Mouse (Mus musculus) hindbrain, postnatal 0 days (tissue): ENCODE measurements around the gene Gm9507. TPM values are rescaled to one million over a fixed set of nuclear protein-coding genes. Genes with fewer than 3 reads are reported as not detected.

Source experiments
- ATAC-seq: fragments of 200-750 bp; cut with Nextera tagmentation; 2 replicates; pipeline ENCODE4 v1.8.0; 2017; ENCODE audit warnings: mild to moderate bottlenecking, moderate TSS enrichment, moderate library complexity
- DNase-seq: peaks from one replicate; pipeline ENCODE4 v3.0.0-alpha.2; 2015; ENCODE audit warnings: low spot score
- H3K27ac ChIP-seq: fragments of 300-500 bp; sonication (generic); 2 replicates; pipeline ENCODE4 v1.5.1; 2014; ENCODE audit warnings: mild to moderate bottlenecking
- H3K27me3 ChIP-seq: fragments of 300-500 bp; sonication (generic); 2 replicates; pipeline ENCODE4 v1.6.1; 2014; ENCODE audit warnings: low read length, mixed read lengths; ENCODE audit not compliant: insufficient read depth
- H3K36me3 ChIP-seq: fragments of 300-500 bp; sonication (generic); 2 replicates; pipeline ENCODE4 v1.6.1; 2014; ENCODE audit warnings: low read length, mixed read lengths; ENCODE audit not compliant: insufficient read depth
- H3K4me1 ChIP-seq: fragments of 300-500 bp; sonication (generic); 2 replicates; pipeline ENCODE4 v1.6.1; 2014; ENCODE audit warnings: antibody characterized with exemption, low read length, mixed read lengths; ENCODE audit not compliant: insufficient read depth
- H3K4me2 ChIP-seq: fragments of 300-500 bp; sonication (generic); 2 replicates; pipeline ENCODE4 v1.6.1; 2014; ENCODE audit warnings: low read depth, mild to moderate bottlenecking, low read length, moderate library complexity, mixed read lengths
- H3K4me3 ChIP-seq: fragments of 300-500 bp; sonication (generic); 2 replicates; pipeline ENCODE4 v1.5.1; 2014; ENCODE audit warnings: low read length
- H3K9ac ChIP-seq: fragments of 300-500 bp; sonication (generic); replicated peaks from 2 replicates; pipeline ENCODE4 v1.6.1; 2014; ENCODE audit warnings: mild to moderate bottlenecking, low read length, moderate library complexity, mixed read lengths
- H3K9me3 ChIP-seq: fragments of 300-500 bp; sonication (generic); 2 replicates; pipeline ENCODE4 v1.6.1; 2016; ENCODE audit warnings: low read length, mixed read lengths
- CTCF ChIP-seq: IDR thresholded peaks from 2 replicates; pipeline ENCODE4 v1.5.1; 2016; ENCODE audit warnings: antibody characterized with exemption, control low read depth, low read depth
- WGBS: fragments of 180-500 bp; shearing (Covaris S2); extraction: QIAGEN DNeasy Blood & Tissue Kit; methylation state at CpG from one replicate; pipeline ENCODE4 v1.1.7; 2014; 5-methylcytosine and 5-hydroxymethylcytosine counted together
- polyA plus RNA-seq: library from polyadenylated mRNA; unstranded; fragments of >200 nt; fragmentation: Nextera tagmentation; extraction: Ambion mirVana; gene quantifications from 2 replicates; pipeline ENCODE4 v1.2.1, GENCODE M21; 2015
- total RNA-seq: library from RNA; depleted of rRNA; stranded (reverse); fragments of >200 nt; gene quantifications from 2 replicates; pipeline ENCODE4 v1.2.3, GENCODE M21; 2014; rRNA removed

Gene Gm9507
- total RNA-seq (not detected in 2 replicates), polyA plus RNA-seq (not detected in 2 replicates)

DNA sequence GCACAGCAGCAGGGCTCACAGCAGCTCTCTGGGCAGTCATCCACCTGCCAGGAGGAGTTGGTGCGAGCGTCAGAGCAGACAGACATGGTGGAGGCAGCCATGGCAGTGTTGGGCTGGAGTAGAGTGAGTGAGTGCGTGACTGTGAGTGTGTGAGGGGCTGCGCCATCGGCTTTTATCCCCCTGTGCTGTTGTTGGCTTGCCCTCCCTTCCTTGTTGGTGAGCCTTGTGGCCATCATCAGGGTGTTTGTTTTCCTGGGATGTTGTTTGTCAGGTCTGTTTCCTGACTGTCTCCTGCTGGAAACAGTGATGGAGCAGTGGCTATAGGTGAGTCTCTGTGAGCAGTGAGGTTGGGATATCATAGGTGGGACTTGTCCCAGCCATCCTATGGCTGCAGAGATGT lies at the start of gene Gm9507:
Gene Gm9507, minus strand, starts transcription at position 101 of the 400 bp plus-strand sequence.
- no peak for DNase-seq
- no peaks in the 10 kb centered on the region for H3K4me1 ChIP-seq
- H3K27me3 ChIP-seq, result no peaks in the 10 kb centered on the region
- 69% methylated on average over 5 of the region's 5 CpGs for WGBS
- no peak within 1 kb of the TSS for H3K27ac ChIP-seq
- H3K4me3 ChIP-seq, result no peak within 1 kb of the TSS
- H3K9ac ChIP-seq, result no peak within 1 kb of the TSS
- no peak for ATAC-seq
- H3K36me3 ChIP-seq, result no peaks in the 10 kb centered on the region
- TF ChIP-seq CTCF, result no peak
- no peaks in the 10 kb centered on the region for H3K9me3 ChIP-seq
- H3K4me2 ChIP-seq, result no peak within 1 kb of the TSS

DNA sequence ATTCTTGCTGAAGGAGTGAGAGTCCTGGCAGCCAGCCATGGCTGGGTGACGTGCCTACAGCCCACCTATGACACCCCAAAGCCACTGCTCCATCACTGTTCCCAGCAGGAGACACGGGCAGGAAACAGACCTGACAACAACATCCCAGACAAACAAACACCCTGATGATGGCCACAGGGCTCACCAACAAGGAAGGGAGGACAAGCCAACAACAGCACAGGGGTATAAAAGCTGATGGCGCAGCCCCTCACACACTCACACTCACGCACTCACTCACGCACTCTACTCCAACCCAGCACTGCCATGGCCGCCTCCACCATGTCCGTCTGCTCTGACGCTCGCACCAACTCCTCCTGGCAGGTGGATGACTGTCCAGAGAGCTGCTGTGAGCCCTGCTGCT lies 40.9 kb upstream of the Gm9507 start, which contains the start of gene Gm10318:
Gene Gm10318, plus strand, starts transcription at position 301 of the 400 bp plus-strand sequence.
- no peaks in the 10 kb centered on the region for H3K4me1 ChIP-seq
- no peak within 1 kb of the TSS for H3K27ac ChIP-seq
- ATAC-seq (no peak), DNase-seq (no peak)
- H3K27me3 ChIP-seq, result no peaks in the 10 kb centered on the region
- 66% methylated on average over 9 of the region's 9 CpGs for WGBS
- H3K9ac ChIP-seq, result no peak within 1 kb of the TSS
- TF ChIP-seq CTCF, result no peak
- H3K36me3 ChIP-seq, result no peaks in the 10 kb centered on the region
- no peaks in the 10 kb centered on the region for H3K9me3 ChIP-seq
- H3K4me3 ChIP-seq, result no peak within 1 kb of the TSS
- no peak within 1 kb of the TSS for H3K4me2 ChIP-seq

DNA sequence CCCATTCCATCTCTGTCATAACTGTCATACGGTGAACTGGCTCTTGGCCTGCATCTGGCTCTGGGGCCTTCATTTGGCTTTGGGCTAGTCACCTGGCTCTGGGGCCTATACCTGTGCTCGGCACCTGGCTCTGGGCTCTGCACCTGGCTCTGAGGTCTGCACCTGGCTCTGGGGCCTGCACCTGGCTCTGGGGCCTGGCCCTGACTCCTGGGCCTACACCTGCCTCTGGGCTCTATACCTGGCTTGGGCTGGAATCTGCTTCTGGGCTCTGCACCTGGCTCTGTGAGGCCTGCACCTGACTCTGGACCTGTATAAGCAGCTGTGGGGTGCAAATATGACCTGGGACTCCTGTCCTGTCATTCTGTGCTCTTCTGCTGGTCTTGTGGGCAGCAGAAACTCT lies 35.9 kb upstream of the Gm9507 start:
- no peak overlapping the region for H3K9ac ChIP-seq
- H3K27me3 ChIP-seq, result no peaks in the 10 kb centered on the region
- TF ChIP-seq CTCF, result no peak
- H3K36me3 ChIP-seq, result no peaks in the 10 kb centered on the region
- no peak for ATAC-seq
- H3K4me3 ChIP-seq, result no peak overlapping the region
- WGBS, result 88% methylated on average over 2 of the region's 2 CpGs
- peaks cover 9% of the 10 kb centered on the region; the same call in 1 of the 2 replicates for H3K9me3 ChIP-seq
- no peak overlapping the region for H3K4me2 ChIP-seq
- H3K4me1 ChIP-seq, result no peaks in the 10 kb centered on the region
- no peak for DNase-seq
- no peak overlapping the region for H3K27ac ChIP-seq

DNA sequence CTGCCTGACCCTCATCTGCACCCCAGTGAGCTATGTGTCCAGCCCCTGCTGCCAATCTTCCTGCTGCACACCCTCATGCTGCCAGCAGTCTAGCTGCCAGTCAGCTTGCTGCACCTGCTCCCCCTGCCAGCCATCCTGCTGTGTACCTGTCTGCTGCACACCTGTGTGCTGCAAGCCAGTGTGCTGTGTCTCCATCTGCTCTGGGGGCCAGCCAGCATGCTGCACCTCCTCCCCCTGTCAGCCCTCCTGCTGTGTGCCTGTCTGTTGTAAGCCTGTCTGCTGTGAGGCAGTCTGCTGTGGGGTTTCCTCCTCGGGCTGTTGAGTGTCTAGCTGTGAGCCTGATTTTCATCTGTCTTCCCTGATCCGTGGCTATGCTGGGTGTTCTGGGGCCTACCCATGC lies 35.3 kb upstream of the Gm9507 start:
- no peaks in the 10 kb centered on the region for H3K36me3 ChIP-seq
- ATAC-seq (no peak), DNase-seq (no peak)
- H3K4me3 ChIP-seq, result no peak overlapping the region
- no peak overlapping the region for H3K9ac ChIP-seq
- TF ChIP-seq CTCF, result no peak
- H3K27me3 ChIP-seq, result no peaks in the 10 kb centered on the region
- peaks cover 9% of the 10 kb centered on the region; the same call in 1 of the 2 replicates for H3K9me3 ChIP-seq
- H3K4me2 ChIP-seq, result no peak overlapping the region
- no peak overlapping the region for H3K27ac ChIP-seq
- WGBS, result 15% methylated on average over 2 of the region's 2 CpGs
- no peaks in the 10 kb centered on the region for H3K4me1 ChIP-seq

- H3K9ac ChIP-seq, result no peak within 1 kb of the TSS
- WGBS, result 67% methylated on average over 2 of the region's 3 CpGs
- ATAC-seq, result no peak
Observed at GRCm38 (mm10) chr10:77846503-77846902, 34.9 kb upstream of the Gm9507 start, which contains the start of gene Gm36176. TSS of gene Gm36176 (plus strand) at chr10:77846803.

DNA sequence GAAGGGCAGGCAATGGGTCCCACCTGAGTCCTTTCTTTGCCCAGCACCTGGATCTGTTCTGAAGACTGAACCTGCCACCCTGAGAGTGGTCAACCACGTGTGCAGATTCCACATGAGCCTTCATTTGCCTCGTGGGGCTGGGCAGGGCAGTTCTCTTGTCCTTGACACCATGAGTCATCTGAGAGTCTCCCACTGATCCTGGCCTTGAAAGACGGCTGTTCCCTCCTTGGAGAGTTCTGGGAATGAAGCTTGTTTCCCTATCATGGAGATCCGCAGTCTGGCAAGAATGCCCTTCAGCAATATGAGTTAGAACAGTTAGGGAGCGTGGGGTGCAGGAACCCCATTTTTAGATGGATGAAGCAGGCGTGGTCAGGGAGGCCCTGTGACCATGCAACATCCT lies 27.4 kb upstream of the Gm9507 start:
- ATAC-seq, result no peak
- DNase-seq, result no peak
- no peak overlapping the region for H3K4me2 ChIP-seq
- no peaks in the 10 kb centered on the region for H3K36me3 ChIP-seq
- 83% methylated on average over 6 of the region's 6 CpGs for WGBS
- no peaks in the 10 kb centered on the region for H3K4me1 ChIP-seq
- H3K9me3 ChIP-seq, result peaks cover 3% of the 10 kb centered on the region; the same call in 1 of the 2 replicates
- no peak overlapping the region for H3K27ac ChIP-seq
- H3K9ac ChIP-seq, result no peak overlapping the region
- no peak for TF ChIP-seq CTCF
- no peaks in the 10 kb centered on the region for H3K27me3 ChIP-seq
- H3K4me3 ChIP-seq, result no peak overlapping the region

More at GRCm38 (mm10) chr10:77846503-77846902, 34.9 kb upstream of the Gm9507 start, which contains the start of gene Gm36176:
- no peak for DNase-seq
- H3K9me3 ChIP-seq, result peaks cover 9% of the 10 kb centered on the region; the same call in 1 of the 2 replicates
- no peaks in the 10 kb centered on the region for H3K36me3 ChIP-seq
- no peak within 1 kb of the TSS for H3K4me3 ChIP-seq
- no peaks in the 10 kb centered on the region for H3K4me1 ChIP-seq
- no peak for TF ChIP-seq CTCF
- no peak within 1 kb of the TSS for H3K27ac ChIP-seq
- no peaks in the 10 kb centered on the region for H3K27me3 ChIP-seq
- no peak within 1 kb of the TSS for H3K4me2 ChIP-seq

- H3K4me1 ChIP-seq, result no peaks in the 10 kb centered on the region
- no peak within 1 kb of the TSS for H3K27ac ChIP-seq
- ATAC-seq, result no peak
- no peaks in the 10 kb centered on the region for H3K9me3 ChIP-seq
- H3K36me3 ChIP-seq, result no peaks in the 10 kb centered on the region
- no peak within 1 kb of the TSS for H3K4me3 ChIP-seq
- TF ChIP-seq CTCF, result no peak
- H3K4me2 ChIP-seq, result no peak within 1 kb of the TSS
- H3K27me3 ChIP-seq, result no peaks in the 10 kb centered on the region
- no peak for DNase-seq
- H3K9ac ChIP-seq, result no peak within 1 kb of the TSS
- 57% methylated on average over 9 of the region's 9 CpGs for WGBS
Observed at GRCm38 (mm10) chr10:77835647-77836046, 24.0 kb upstream of the Gm9507 start, which contains the start of gene Krtap10-10. TSS of gene Krtap10-10 (plus strand) at chr10:77835947.
